Mouse (Mus musculus): ENCODE results near the gene Tmem150c.

The Tmem150c gene

DNA sequence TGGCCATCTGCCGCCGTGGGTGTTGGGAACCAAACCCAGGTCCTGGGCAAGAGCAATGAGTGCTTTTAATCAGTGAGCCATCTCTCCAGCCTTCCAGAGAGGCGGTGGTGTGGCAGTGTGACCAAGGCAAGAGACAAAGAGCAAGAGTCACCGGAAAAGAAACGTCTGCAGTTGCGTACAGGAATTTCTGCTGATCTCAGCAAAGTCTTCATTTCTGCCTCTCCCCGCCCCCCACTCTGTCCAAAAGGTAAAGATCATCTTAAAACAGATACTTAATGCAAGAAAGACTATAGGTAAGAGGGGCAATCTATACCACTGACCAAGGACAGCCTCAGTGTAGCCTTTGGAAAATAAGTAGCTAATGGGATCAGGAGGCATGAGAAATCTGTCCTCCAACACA is 14.8 kb downstream of the Tmem150c start:
- no peak for DNase-seq (ENCODE audit: low read depth, low spot score)
- Histone ChIP-seq H3K36me3 (ENCODE audit: control insufficient read depth, insufficient read depth, low read length, poor library complexity, severe bottlenecking) (no peaks in the 10 kb centered on the region), H3K27me3 (ENCODE audit: control insufficient read depth, insufficient read depth, low read length, poor library complexity, severe bottlenecking) (no peaks in the 10 kb centered on the region)

DNA sequence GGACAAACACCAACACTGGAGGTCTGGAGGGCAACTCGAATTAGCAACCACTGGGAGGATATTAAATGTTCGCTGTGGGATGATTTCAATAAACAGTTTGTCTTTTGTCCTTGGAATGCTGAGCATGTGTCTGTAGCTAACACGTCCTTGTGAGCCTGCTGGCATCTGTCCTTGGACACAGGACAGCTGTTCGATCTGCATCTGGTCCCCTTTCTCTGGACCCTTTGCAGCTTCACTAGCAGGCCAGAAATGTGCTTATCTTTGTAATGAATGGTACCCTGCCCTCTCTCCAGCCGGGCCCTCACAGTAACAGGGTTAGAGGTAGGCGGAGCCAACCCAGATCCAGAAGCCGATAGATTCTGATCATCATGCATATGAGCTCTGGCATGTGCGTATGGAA is 32.3 kb downstream of the Tmem150c start:
- no peaks in the 10 kb centered on the region for H3K27me3 ChIP-seq (ENCODE audit: control insufficient read depth, insufficient read depth, low read length, poor library complexity, severe bottlenecking)
- no peak for DNase-seq (ENCODE audit: low read depth, low spot score)
- no peaks in the 10 kb centered on the region for H3K36me3 ChIP-seq (ENCODE audit: control insufficient read depth, insufficient read depth, low read length, poor library complexity, severe bottlenecking)

GRCm38 (mm10) chr5:100125409-100126123 is 34.0 kb downstream of the Tmem150c start:
- Histone ChIP-seq H3K36me3 (ENCODE audit: control insufficient read depth, insufficient read depth, low read length, poor library complexity, severe bottlenecking) (no peaks in the 10 kb centered on the region), H3K27me3 (ENCODE audit: control insufficient read depth, insufficient read depth, low read length, poor library complexity, severe bottlenecking) (no peaks in the 10 kb centered on the region)
- no peak for DNase-seq (ENCODE audit: low read depth, low spot score)

DNA sequence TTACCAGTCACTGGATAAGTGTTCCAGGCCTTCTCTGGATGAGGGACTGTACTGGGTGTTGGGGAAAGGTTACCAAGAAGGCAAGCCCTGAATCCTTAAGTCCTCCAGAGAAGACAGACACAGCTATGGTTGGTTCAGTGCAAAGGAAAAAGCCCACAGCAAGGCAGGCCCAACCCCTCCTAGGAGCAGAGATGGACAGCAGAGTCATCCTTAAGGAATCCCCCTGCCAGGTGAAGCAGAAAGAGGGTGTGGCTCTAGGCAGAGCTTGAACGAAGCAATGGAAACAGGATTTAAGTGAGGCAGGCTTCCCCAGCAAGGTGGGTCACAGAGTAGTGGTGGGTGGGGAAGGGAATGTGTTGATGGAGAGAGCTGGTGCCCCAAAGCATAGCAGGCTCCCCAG is 35.1 kb downstream of the Tmem150c start:
- H3K36me3 ChIP-seq (ENCODE audit: control insufficient read depth, insufficient read depth, low read length, poor library complexity, severe bottlenecking), result no peaks in the 10 kb centered on the region
- DNase-seq (ENCODE audit: low read depth, low spot score), result no peak
- no peaks in the 10 kb centered on the region for H3K27me3 ChIP-seq (ENCODE audit: control insufficient read depth, insufficient read depth, low read length, poor library complexity, severe bottlenecking)

DNA sequence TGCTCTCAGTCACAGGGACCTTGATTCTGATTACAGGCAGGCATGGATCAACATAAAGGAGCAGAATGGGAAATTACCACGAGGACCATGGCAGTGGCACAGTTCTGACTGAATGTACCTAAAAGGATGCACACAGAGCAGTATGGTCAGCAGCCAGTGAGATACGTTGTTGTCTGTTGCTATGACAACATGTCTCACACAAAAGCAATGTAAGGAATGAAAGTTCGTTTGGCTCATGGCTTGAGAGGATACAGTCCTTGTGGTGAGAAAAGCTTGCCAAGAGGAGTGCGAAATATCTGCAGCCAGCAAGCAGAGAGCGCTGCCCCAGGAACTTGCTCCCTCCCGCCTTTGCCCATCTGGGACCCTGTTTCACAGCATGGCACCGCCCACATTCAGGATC is 36.3 kb downstream of the Tmem150c start:
- H3K27me3 ChIP-seq (ENCODE audit: control insufficient read depth, insufficient read depth, low read length, poor library complexity, severe bottlenecking), result no peaks in the 10 kb centered on the region
- no peaks in the 10 kb centered on the region for H3K36me3 ChIP-seq (ENCODE audit: control insufficient read depth, insufficient read depth, low read length, poor library complexity, severe bottlenecking)
- no peak for DNase-seq (ENCODE audit: low read depth, low spot score)

DNA sequence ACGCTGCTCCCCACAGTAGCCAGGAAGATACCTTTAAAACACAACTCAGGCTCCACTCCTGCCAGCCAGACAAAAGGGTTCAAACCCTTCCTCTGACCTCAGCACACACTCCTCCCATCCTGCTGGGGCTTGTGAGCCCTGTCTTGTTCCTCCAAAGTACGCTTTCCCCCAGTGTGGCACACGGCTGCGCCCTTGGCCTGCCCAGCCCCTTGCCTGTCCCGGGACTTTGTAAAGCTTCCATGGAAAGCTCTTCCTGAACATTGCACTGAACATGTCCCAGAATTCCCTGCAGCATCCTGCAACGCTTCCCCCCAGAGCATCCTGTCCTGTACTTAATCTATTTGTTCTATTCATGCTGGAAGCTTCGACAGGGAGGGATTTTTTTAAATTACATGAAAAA is 38.4 kb downstream of the Tmem150c start:
- no peaks in the 10 kb centered on the region for H3K36me3 ChIP-seq (ENCODE audit: control insufficient read depth, insufficient read depth, low read length, poor library complexity, severe bottlenecking)
- H3K27me3 ChIP-seq (ENCODE audit: control insufficient read depth, insufficient read depth, low read length, poor library complexity, severe bottlenecking), result no peaks in the 10 kb centered on the region
- DNase-seq (ENCODE audit: low read depth, low spot score), result no peak

- no peak for DNase-seq (ENCODE audit: low read depth, low spot score)
- Histone ChIP-seq H3K36me3 (ENCODE audit: control insufficient read depth, insufficient read depth, low read length, poor library complexity, severe bottlenecking) (no peaks in the 10 kb centered on the region), H3K27me3 (ENCODE audit: control insufficient read depth, insufficient read depth, low read length, poor library complexity, severe bottlenecking) (no peaks in the 10 kb centered on the region)
Measured at GRCm38 (mm10) chr5:100120711-100121141, 38.9 kb downstream of the Tmem150c start.

- Histone ChIP-seq H3K27me3 (ENCODE audit: control insufficient read depth, insufficient read depth, low read length, poor library complexity, severe bottlenecking) (no peaks in the 10 kb centered on the region), H3K36me3 (ENCODE audit: control insufficient read depth, insufficient read depth, low read length, poor library complexity, severe bottlenecking) (no peaks in the 10 kb centered on the region)
- DNase-seq (ENCODE audit: low read depth, low spot score), result no peak
Measured at GRCm38 (mm10) chr5:100119331-100119730, 40.3 kb downstream of the Tmem150c start.

DNA sequence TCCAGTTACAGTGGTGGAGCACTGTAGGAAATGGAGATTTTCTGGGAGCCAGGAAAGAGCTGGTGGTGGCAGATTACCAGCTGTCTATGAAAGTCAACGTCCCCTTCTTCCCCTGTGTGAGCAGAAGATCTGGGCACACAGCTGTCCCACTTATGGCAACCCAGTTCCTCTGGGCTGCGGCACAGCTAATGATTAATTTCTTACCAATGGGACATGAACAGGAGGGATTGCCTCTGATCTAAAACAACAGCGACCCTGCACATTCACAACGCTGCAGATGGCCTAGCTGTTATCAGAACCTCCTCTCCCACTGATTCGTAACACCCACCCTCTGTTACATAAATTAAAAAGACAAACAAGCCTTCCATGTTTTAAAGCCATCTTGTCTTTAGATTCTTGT is 46.2 kb downstream of the Tmem150c start:
- Histone ChIP-seq H3K27me3 (ENCODE audit: control insufficient read depth, insufficient read depth, low read length, poor library complexity, severe bottlenecking) (no peaks in the 10 kb centered on the region), H3K36me3 (ENCODE audit: control insufficient read depth, insufficient read depth, low read length, poor library complexity, severe bottlenecking) (no peaks in the 10 kb centered on the region)
- DNase-seq (ENCODE audit: low read depth, low spot score), result no peak

- Histone ChIP-seq H3K27me3 (ENCODE audit: control insufficient read depth, insufficient read depth, low read length, poor library complexity, severe bottlenecking) (no peaks in the 10 kb centered on the region), H3K36me3 (ENCODE audit: control insufficient read depth, insufficient read depth, low read length, poor library complexity, severe bottlenecking) (no peaks in the 10 kb centered on the region)
- no peak for DNase-seq (ENCODE audit: low read depth, low spot score)
Measured at GRCm38 (mm10) chr5:100110581-100110980, 49.0 kb downstream of the Tmem150c start.

DNA sequence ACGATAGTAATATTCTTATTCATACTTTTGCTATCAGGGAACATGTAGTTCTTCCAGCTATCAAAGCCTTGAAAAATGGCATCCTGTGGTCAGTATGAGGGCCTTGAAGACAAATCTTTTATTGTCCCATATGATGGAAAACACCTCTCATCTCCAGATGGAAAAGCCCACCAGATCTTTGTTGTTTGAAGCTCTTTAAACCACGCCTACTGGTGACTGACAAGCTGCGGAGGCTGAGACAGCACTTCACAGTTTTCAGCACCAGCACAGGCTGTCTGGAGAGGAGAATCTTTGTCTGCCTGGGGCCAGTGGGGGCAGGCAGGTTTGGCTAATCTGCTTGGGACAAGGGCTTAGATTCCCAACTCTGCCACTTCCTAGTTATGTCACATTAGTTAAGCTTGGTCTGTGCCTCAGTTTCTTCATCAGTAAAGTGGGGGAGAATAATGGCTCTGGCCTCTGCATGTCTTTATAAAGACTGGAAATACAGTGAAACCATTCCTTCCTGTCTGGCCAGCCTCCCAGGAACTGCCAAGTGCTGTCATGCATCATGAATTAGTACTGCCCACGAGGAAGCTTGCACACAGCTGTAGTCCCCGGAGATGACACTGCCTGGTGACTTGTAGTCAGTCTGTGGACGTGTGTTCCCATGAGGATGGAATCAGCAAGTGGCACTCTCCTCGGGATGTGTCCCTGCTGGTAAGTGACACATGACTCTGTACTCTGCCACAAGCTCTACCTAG is 49.9 kb downstream of the Tmem150c start:
- DNase-seq (ENCODE audit: low read depth, low spot score), result no peak
- H3K27me3 ChIP-seq (ENCODE audit: control insufficient read depth, insufficient read depth, low read length, poor library complexity, severe bottlenecking), result no peaks in the 10 kb centered on the region
- no peaks in the 10 kb centered on the region for H3K36me3 ChIP-seq (ENCODE audit: control insufficient read depth, insufficient read depth, low read length, poor library complexity, severe bottlenecking)

DNA sequence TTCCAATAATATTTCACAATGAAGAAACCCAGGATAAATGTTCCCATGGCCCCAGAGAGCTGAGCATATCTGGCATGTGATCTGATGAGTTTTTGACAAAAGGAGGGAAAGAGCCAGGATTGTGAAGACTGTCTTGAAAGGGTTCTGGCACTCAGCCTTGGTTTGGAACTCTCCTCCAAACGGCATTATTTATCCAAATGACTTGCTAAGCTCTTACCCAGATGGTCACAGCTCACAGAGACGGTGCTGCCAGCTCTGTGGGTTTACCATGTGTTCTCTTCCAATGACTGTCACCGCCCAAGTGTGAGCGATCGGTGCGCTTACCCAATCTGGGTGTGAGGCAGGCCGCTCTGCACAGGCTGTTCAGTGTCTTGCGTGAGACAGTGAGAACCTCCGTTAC is 50.7 kb downstream of the Tmem150c start:
- no peaks in the 10 kb centered on the region for H3K27me3 ChIP-seq (ENCODE audit: control insufficient read depth, insufficient read depth, low read length, poor library complexity, severe bottlenecking)
- no peak for DNase-seq (ENCODE audit: low read depth, low spot score)

DNA sequence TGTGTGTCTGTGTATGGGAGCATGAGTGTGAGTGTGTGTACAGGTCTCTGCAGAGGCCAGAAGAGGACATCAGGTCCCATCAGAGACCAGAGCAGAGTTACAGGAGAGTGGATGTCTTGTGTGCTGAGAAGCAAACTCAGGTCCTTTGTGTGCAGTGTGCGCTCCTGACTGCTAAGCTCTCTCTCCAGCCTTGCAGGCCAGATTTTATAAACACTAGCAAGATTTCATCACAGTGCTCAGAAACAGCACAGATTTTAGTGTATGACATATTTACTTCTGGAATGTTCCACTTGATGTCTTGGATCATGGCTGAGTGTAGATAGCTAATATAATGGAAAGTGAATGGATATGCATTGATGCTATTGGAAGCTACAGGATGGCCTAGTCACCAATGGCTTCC is 57.2 kb downstream of the Tmem150c start:
- DNase-seq (ENCODE audit: low read depth, low spot score), result no peak
- H3K27me3 ChIP-seq (ENCODE audit: control insufficient read depth, insufficient read depth, low read length, poor library complexity, severe bottlenecking), result no peaks in the 10 kb centered on the region
- H3K36me3 ChIP-seq (ENCODE audit: control insufficient read depth, insufficient read depth, low read length, poor library complexity, severe bottlenecking), result no peaks in the 10 kb centered on the region

More for the DNA sequence above, 50.7 kb downstream of the Tmem150c start:
- H3K36me3 ChIP-seq (ENCODE audit: control insufficient read depth, insufficient read depth, low read length, poor library complexity, severe bottlenecking), result no peaks in the 10 kb centered on the region

DNA sequence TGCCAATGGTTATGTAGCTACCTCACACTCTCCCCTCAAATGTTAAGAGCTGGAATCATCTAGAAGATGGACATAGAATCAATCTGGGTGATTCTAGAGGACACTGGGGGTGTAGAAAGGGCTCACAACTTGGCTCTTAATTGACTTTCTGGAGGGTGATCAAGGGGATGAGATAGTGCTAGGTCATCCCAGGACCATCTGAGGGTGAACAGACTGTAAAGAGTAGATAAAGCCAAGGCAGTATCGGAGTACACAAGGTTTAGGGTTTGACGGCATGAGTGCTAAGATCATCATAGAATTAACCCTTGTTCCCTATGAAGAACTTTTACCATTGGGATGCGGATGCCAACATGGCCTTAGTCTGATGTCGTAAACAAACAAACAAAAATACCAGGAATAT is 61.6 kb downstream of the Tmem150c start:
- Histone ChIP-seq H3K27me3 (ENCODE audit: control insufficient read depth, insufficient read depth, low read length, poor library complexity, severe bottlenecking) (no peaks in the 10 kb centered on the region), H3K36me3 (ENCODE audit: control insufficient read depth, insufficient read depth, low read length, poor library complexity, severe bottlenecking) (no peaks in the 10 kb centered on the region)
- no peak for DNase-seq (ENCODE audit: low read depth, low spot score)

DNA sequence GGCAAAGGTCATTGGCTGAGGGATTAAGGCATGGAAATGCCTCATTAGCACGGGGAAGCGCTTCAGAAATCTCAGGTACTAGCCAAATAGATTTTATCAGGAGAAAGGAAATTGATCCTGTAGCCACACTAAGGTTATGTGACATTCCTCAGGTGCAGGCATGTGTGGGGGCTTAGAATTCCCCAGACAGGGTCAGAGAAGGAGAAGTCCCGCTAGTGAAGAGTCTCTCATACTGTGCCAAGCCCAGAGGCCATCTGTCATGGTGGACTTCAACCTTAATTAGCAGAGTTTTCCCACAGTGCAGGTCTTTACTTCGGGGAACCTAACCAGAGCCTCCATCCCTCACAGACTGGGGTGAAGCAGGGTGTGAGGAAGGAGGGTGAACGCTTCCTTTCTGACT is 62.7 kb downstream of the Tmem150c start:
- Histone ChIP-seq H3K36me3 (ENCODE audit: control insufficient read depth, insufficient read depth, low read length, poor library complexity, severe bottlenecking) (no peaks in the 10 kb centered on the region), H3K27me3 (ENCODE audit: control insufficient read depth, insufficient read depth, low read length, poor library complexity, severe bottlenecking) (no peaks in the 10 kb centered on the region)
- DNase-seq (ENCODE audit: low read depth, low spot score), result no peak
